Mouse (Mus musculus) spleen, adult 2 months (tissue): ENCODE results near the gene Gan. TPM values are rescaled to one million over a fixed set of nuclear protein-coding genes. Genes with fewer than 3 reads are reported as not detected.

ENCODE experiments used
- DNase-seq, 2 experiments: peaks; one replicate each; pipeline versions ENCODE4 v3.0.0 to v3.0.0-alpha.2; 2012 to 2021; ENCODE audit warnings: low spot score in 2 of 2, low read depth in 1 of 2
- H3K27ac ChIP-seq: fragments of 200-500 bp; 2 replicates; pipeline ENCODE4 v1.5.1; 2012; ENCODE audit warnings: low read length, inconsistent platforms; ENCODE audit not compliant: insufficient read depth
- H3K27me3 ChIP-seq: fragments of 200-500 bp; 2 replicates; pipeline ENCODE4 v1.6.1; 2012; ENCODE audit warnings: mild to moderate bottlenecking, moderate library complexity, low read length, inconsistent platforms; ENCODE audit not compliant: control insufficient read depth, insufficient read depth
- H3K36me3 ChIP-seq: fragments of 200-500 bp; 2 replicates; pipeline ENCODE4 v1.6.1; 2012; ENCODE audit warnings: mild to moderate bottlenecking, low read length, inconsistent platforms; ENCODE audit not compliant: control insufficient read depth, insufficient read depth
- H3K4me1 ChIP-seq: fragments of 200-500 bp; 2 replicates; pipeline ENCODE4 v1.6.1; 2011; ENCODE audit warnings: inconsistent platforms; ENCODE audit not compliant: control insufficient read depth, insufficient read depth, insufficient read length
- H3K4me3 ChIP-seq: fragments of 200-500 bp; 2 replicates; pipeline ENCODE4 v1.5.1; 2011; ENCODE audit warnings: mild to moderate bottlenecking, inconsistent platforms; ENCODE audit not compliant: insufficient read depth, insufficient read length; ENCODE audit errors: extremely low read depth
- CTCF ChIP-seq: fragments of 200-500 bp; IDR thresholded peaks from 2 replicates; pipeline ENCODE4 v1.5.1; 2011; ENCODE audit warnings: mild to moderate bottlenecking, inconsistent platforms; ENCODE audit not compliant: insufficient read depth, insufficient read length, insufficient replicate concordance; ENCODE audit errors: extremely low read depth
- POLR2A ChIP-seq: fragments of 200-500 bp; IDR thresholded peaks from 2 replicates; pipeline ENCODE4 v1.6.1; 2011; ENCODE audit warnings: low read depth, low read length, inconsistent platforms
- WGBS: fragments of 180-500 bp; shearing (Covaris S2); methylation state at CpG from one replicate; pipeline ENCODE4 v1.1.7; 2018; 5-methylcytosine and 5-hydroxymethylcytosine counted together
- polyA plus RNA-seq: library from polyadenylated mRNA; depleted of rRNA; stranded (reverse); fragments of >200 nt; gene quantifications from 2 replicates; pipeline ENCODE4 v1.2.3, GENCODE M21; 2012

Gene Gan
- polyA plus RNA-seq, 1 experiment = 2.9 TPM

GRCm38 (mm10) chr8:117167243-117167883 lies 9.4 kb downstream of the Gan start:
- H3K27ac ChIP-seq = no peak overlapping the region

GRCm38 (mm10) chr8:117168378-117168777 lies 10.4 kb downstream of the Gan start:
- Histone ChIP-seq H3K4me3 (no peak overlapping the region), H3K27ac (no peak overlapping the region), H3K36me3 (no peaks in the 10 kb centered on the region), H3K4me1 (no peaks in the 10 kb centered on the region), H3K27me3 (no peaks in the 10 kb centered on the region)
- TF ChIP-seq CTCF (no peak), POLR2A (no peak)
- 87% methylated on average over 9 of the region's 9 CpGs for WGBS
- DNase-seq = no peak

More at GRCm38 (mm10) chr8:117167243-117167883, 9.4 kb downstream of the Gan start:
- Histone ChIP-seq H3K36me3 (no peaks in the 10 kb centered on the region), H3K4me1 (no peaks in the 10 kb centered on the region), H3K27me3 (no peaks in the 10 kb centered on the region), H3K4me3 (no peak overlapping the region)
- no peak for DNase-seq
- TF ChIP-seq POLR2A (no peak), CTCF (no peak)
- 87% methylated on average over 8 of the region's 8 CpGs for WGBS

- Histone ChIP-seq H3K4me1 (no peaks in the 10 kb centered on the region), H3K27ac (no peak overlapping the region), H3K27me3 (no peaks in the 10 kb centered on the region), H3K4me3 (no peak overlapping the region), H3K36me3 (no peaks in the 10 kb centered on the region)
- DNase-seq = no peak
- TF ChIP-seq CTCF (no peak), POLR2A (no peak)
- WGBS = 61% methylated on average over 3 of the region's 3 CpGs
These were observed 13.9 kb downstream of the Gan start for GRCm38 (mm10) chr8:117171826-117172225.

DNA sequence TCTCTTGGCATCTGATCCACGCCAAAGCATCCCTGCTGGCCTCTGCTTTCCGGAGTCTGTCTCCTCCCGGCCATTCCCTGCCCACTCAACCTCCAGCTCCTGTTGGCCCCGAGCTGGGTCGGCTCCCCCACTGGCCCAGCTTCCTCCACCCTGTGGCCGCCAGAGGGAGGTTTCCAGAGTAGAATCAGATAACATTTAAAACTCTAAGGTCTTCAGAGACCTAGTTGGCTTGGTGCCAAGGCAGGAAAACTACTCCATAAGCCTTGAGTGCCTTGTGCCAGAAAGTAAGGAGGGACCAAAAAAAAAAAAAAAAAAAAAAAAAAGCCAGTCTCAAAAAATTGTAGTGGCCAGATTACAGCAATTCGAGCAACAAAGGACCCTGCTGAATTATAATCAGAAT lies 15.0 kb downstream of the Gan start:
- Histone ChIP-seq H3K4me3 (no peak overlapping the region), H3K27ac (no peak overlapping the region), H3K27me3 (no peaks in the 10 kb centered on the region), H3K4me1 (no peaks in the 10 kb centered on the region), H3K36me3 (no peaks in the 10 kb centered on the region)
- 69% methylated on average over 7 of the region's 7 CpGs for WGBS
- TF ChIP-seq CTCF = no peak
- DNase-seq = no peak

DNA sequence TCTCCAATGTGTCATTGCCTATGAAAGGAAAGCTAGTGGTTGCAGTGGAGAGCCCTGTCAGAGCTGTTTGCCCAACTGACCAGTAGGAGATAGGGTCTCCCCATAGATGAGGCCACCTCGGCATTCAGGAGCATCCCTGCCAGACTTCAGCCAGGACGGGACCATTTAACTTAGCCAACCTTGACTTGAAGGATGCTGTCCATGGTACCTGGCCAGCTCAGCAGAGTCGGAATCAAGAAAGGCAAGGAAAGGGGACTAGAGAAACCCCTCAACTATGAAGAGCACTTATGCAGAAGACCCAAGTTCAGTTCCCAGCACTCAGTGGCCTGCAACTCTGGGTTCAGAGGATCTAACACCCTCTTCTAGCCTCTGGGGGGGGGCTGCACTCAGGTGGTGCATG lies 15.8 kb downstream of the Gan start:
- H3K27ac ChIP-seq = no peak overlapping the region
- no peaks in the 10 kb centered on the region for H3K4me1 ChIP-seq
- DNase-seq = no peak
- no peaks in the 10 kb centered on the region for H3K36me3 ChIP-seq
- TF ChIP-seq POLR2A (no peak), CTCF (no peak)
- H3K4me3 ChIP-seq = no peak overlapping the region
- 95% methylated on average over 3 of the region's 3 CpGs for WGBS
- H3K27me3 ChIP-seq = no peaks in the 10 kb centered on the region

DNA sequence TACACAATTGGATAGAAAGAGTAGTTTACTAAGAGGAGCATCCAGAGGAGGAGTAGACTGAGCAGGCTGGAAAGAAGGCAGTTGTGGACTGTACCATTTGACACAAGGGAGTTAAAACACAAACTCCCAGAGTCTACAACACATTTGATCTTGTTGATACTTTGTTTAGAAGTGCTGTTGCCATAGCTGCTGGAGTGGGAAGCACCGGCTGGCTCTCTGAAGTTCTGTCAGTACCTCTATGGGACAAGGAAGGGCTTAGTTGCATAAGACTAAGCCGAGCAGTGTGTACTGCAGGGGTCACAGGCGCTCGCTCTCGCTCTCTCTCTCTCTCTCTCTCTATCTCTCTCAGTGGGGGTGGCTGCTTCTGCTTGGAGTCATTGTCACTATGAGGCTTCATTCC lies 16.6 kb downstream of the Gan start:
- no peak overlapping the region for H3K27ac ChIP-seq
- H3K36me3 ChIP-seq = no peaks in the 10 kb centered on the region
- no peak overlapping the region for H3K4me3 ChIP-seq
- 97% methylated on average over 5 of the region's 5 CpGs for WGBS
- TF ChIP-seq CTCF = no peak
- no peaks in the 10 kb centered on the region for H3K4me1 ChIP-seq
- DNase-seq = no peak
- no peaks in the 10 kb centered on the region for H3K27me3 ChIP-seq

DNA sequence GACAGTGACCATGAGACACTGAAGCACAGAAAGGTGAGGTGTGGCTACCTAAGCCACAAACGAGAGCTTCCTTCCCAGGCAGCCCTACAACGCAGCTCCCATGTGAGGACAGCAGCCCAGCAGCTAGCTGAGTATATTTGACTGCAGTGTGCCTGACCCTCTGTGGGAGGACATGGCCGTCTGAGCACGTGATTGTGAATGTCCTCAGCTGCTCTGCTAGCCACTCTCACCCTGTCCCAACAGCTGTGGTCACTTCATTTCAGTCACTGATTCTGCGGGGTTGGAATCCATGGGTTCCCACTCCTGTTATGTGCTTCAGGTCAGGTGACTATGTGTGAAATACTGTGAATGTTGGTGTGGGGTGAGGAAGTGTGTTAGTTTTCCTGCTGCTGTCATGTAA lies 18.4 kb downstream of the Gan start:
- DNase-seq = no peak
- Histone ChIP-seq H3K27me3 (no peaks in the 10 kb centered on the region), H3K4me3 (no peak overlapping the region), H3K27ac (no peak overlapping the region), H3K4me1 (no peaks in the 10 kb centered on the region), H3K36me3 (no peaks in the 10 kb centered on the region)
- TF ChIP-seq CTCF = no peak
- 84% methylated on average over 5 of the region's 5 CpGs for WGBS
